Mouse (Mus musculus) right cerebral cortex, adult 18-20 months (tissue): Measurements from ENCODE around the gene Ppp2r1b.

Experiments used
- DNase-seq: peaks from one replicate; pipeline ENCODE4 v3.0.0; 2022; ENCODE audit warnings: mixed read lengths

Ppp2r1b gene

DNA sequence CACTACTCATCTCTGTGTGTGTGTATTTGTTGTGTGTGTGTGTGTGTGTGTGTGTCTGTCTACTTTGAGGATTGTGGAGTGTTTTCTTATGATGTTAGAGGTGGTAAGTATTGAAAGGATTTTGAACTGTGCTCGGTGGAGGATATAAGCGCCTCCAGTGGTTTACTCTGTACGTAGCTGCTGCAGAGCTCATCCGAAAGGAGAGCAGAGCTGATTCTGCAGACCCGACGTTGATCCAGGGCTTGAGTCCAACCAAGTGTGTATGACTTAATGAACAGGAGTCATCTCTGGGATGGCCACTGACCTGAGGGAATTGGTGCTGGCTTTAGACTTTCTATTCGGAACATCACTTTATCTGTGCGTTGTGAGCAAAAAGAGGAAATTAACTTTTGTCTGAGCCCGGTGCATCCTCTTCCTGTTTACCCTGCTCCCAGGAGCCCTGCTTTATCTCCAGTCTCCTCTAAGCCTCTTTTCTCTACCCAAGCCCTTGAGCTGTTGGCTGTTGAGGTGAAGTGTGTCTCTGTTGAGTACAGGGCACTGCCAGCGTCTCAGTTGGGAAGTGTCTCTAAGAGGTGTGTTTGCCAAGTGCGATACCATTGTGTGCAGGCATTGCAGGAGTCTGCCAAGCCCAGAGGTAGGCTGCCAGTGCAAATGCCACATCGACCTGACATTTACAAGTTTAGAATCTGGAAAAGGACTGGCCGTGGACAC lies 3.9 kb upstream of the Ppp2r1b start:
- DNase-seq, result no peak

GRCm38 (mm10) chr9:50845547-50845946 lies 446 bp downstream of the Ppp2r1b start:
- no peak for DNase-seq

DNA sequence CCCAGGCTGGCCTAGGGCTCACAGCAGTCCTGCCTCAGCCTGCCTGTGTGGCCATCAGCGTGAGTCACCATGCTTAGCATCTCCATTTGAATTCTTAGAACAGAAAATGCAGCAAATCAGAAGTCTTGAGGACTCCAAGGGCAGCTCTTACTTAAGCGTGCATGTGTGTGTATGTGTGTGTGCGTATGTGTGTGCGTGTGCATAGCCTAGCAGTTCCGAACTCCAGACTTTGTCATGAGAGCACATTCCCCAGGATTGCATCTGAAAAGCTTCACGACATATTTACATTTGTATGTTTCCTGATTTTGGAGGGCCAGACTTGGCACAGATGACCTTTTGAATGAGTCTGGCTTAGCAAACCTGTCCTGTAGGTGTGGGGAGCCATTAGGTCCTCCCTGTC lies 2.0 kb downstream of the Ppp2r1b start:
- no peak for DNase-seq

- no peak for DNase-seq
Measured at GRCm38 (mm10) chr9:50847606-50848368, 2.7 kb downstream of the Ppp2r1b start.

GRCm38 (mm10) chr9:50848821-50849220 lies 3.7 kb downstream of the Ppp2r1b start:
- DNase-seq, result no peak

GRCm38 (mm10) chr9:50849249-50849648 lies 4.1 kb downstream of the Ppp2r1b start:
- DNase-seq, result peak; percentile 91

- no peak for DNase-seq
Measured at GRCm38 (mm10) chr9:50849755-50850154, 4.7 kb downstream of the Ppp2r1b start.

- no peak for DNase-seq
Measured at GRCm38 (mm10) chr9:50850271-50850670, 5.2 kb downstream of the Ppp2r1b start.

DNA sequence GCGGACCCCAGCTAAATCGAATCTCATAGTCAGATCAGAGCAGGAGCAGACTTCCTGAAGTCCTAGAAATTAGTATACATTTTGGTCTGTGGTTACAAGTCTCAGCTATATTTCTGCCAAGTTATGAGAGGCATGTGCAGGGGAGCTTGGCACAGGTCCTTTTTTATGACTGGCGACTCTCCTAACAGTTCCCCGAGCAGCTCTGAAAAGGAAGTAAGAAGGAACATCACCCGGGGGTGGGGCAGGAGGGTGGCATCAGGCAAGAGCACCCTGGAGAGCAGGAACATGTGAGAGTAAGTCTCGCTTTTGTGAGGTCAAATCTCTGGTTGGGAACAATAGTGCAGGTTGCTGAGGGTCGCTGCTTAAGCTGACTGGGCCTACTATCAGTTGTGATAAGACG lies 5.6 kb downstream of the Ppp2r1b start:
- peak; percentile 67 for DNase-seq

DNA sequence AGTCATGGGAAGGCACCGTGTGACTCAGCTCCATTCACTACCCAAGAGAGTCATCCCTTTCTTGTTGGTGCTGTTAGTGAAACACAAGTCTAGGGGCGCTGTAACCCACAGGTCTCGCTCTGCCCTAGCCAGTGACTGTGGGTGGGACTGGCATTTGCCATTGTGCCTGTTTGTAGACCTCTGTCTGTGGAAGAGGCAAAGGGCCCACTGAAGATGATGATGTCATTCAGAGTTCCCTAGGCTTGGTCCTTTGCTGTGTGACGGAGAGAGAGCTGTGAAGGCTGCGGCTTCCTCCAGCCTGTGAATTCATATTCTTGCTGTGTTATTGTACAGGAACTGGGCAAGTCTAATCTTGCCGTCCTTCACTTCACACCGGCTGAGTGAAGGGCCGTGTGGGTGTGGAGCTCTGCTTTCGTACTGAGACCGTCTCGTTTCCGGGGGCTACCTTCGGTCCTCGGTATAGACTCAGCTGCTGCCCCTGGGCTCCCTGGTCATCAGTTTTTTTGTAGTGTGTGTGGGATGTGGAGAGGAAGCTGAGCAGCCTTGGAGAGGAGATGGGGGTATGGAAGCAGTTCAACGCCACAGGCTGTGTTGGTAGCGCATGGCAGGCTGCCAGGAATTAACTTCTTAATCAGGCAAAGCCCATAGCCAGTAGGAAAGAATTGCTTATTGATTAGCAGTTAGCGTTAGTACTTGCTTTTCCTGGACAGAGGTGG lies 7.7 kb downstream of the Ppp2r1b start:
- DNase-seq, result no peak

DNA sequence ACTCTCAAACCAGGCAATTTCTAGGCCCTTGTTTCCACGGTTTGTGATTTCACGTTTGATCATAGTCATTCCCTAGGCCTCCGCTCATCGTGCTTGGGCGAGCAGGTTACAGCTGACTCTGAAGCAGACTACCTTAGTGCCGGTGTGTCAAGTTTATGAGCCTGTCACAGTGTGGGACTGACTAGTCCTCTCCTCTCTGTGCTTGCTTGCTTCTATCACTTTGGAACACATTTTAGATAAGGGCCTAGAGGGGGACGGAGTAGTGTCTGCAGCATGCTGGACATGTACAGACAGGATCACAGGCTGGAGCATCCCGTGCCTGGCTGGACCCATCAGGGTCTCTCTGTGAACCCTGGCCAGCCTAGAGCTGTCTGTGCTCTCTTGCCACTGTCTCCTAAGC lies 9.3 kb downstream of the Ppp2r1b start:
- DNase-seq, result no peak

DNA sequence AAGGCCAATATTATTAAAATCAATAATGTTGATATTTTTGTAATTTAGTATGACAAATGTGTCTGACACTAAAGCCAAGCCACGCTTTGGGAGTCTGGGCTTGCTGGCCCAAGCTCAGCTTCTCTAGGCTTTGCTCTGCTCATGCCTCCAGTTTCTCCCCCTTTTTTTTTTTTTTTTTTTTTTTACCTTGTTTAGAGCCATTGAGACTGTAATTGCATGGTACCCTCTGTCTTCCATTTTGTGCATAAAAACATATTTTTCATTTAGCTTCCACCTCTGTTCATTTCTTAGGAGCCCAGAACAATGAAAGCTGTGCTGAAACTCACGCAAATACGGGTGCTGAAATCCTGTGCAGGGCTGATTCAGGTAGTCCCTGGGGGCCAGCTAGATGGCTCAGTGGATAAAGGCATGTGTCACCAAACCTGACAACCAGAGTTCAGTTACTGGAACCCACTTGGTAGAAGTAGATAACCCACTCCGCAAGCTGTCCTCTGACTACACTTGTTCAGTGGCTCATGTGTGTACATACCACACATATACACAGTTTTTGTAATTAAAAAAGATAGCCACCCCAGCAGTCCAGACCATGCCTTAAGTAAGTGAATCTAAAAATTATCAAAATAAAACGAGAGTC lies 10.1 kb downstream of the Ppp2r1b start:
- no peak for DNase-seq

GRCm38 (mm10) chr9:50855780-50856179 lies 10.7 kb downstream of the Ppp2r1b start:
- DNase-seq, result no peak

DNA sequence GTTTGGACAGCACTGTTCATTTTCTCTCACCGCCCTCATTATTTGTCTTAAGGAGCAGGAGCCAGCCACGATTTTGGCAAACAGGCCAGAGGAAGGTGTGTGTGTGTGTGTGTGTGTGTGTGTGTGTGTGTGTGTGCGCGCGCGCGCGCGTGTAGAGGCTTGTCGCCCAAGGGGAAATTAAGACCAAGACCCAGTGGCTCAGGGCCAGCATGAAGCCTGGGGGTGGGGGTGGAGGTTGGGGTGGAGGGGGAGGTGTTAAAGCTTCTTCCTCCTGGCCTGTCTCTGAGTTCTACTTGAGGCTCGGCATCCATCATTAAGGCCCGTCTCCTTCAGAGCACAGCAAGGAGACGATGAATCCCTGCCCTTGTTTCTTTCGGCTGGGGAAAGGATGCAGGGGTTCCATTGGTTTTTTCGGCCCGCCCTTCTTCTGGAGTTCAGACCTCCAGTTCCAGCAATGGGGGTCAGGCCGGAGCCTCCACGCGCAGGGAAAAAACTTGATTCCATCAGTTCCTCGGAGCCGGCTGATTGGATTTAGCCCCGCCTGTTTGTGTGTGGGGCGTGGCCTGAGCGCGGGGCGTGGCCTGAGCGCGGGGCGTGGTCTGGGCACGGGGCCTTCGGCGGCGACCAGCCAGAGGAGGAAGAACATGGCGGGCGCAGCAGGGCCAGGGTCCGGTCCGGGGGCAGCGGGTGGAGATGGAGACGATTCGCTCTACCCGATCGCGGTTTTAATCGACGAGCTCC lies 11.4 kb downstream of the Ppp2r1b start:
- DNase-seq, result peak; percentile 90

GRCm38 (mm10) chr9:50857082-50857641 lies 12.1 kb downstream of the Ppp2r1b start:
- peak; percentile 46 for DNase-seq

GRCm38 (mm10) chr9:50858681-50859080 lies 13.6 kb downstream of the Ppp2r1b start:
- DNase-seq, result no peak

- no peak for DNase-seq
Measured at GRCm38 (mm10) chr9:50861119-50861839, 16.2 kb downstream of the Ppp2r1b start.

- DNase-seq, result no peak
Measured at GRCm38 (mm10) chr9:50863824-50864223, 18.7 kb downstream of the Ppp2r1b start.

GRCm38 (mm10) chr9:50864877-50865276 lies 19.8 kb downstream of the Ppp2r1b start:
- no peak for DNase-seq

- no peak for DNase-seq
Measured at GRCm38 (mm10) chr9:50865803-50866202, 20.7 kb downstream of the Ppp2r1b start.

DNA sequence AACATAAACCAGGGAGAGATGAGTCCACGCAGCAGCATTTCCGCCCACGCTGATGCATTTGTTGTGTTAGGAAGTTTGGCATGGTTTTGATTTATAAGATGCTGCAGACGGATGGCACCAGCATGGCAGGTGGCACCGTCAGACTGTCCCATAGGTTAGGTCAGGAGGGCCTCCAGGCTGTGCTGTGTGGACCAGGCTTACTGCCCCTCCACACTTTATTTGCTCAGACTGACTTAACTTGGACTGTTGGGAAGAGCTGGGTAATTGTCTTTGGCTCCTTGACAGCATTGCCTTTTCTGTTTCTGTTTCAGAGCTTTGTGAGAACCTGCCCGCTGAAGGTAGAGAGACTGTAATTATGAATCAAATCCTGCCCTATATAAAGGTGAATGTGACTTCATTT lies 21.9 kb downstream of the Ppp2r1b start:
- DNase-seq, result no peak
